Mouse (Mus musculus): Measurements from ENCODE around the gene St6galnac1. TPM values are rescaled to one million over a fixed set of nuclear protein-coding genes. Genes with fewer than 3 reads are reported as not detected.
A peak's percentile ranks its signal among the peaks of the same experiment; 100 is the strongest.
"Not testable (repeated sequence)": the region's sequence is repeated elsewhere in the genome, so short reads cannot be mapped to it uniquely, and the experiment has no call there.

The St6galnac1 gene
- polyA plus RNA-seq, 1 experiment from 2014 or later: not detected

- no peak for ATAC-seq (ENCODE audit: low FRiP score, low read depth)
- Histone ChIP-seq H3K27ac (no peak overlapping the region), H3K9me3 (no peaks in the 10 kb centered on the region), H3K4me1 (no peaks in the 10 kb centered on the region), H3K9ac (no peak overlapping the region), H3K4me2 (replicated peaks) (no peak overlapping the region), H3K36me3 (no peaks in the 10 kb centered on the region), H3K4me3 (no peak overlapping the region), H3K27me3 (no peaks in the 10 kb centered on the region)
- 77% methylated on average over 8 of the region's 8 CpGs for WGBS
Observed at GRCm38 (mm10) chr11:116749733-116750132, 25.6 kb downstream of the St6galnac1 start.

DNA sequence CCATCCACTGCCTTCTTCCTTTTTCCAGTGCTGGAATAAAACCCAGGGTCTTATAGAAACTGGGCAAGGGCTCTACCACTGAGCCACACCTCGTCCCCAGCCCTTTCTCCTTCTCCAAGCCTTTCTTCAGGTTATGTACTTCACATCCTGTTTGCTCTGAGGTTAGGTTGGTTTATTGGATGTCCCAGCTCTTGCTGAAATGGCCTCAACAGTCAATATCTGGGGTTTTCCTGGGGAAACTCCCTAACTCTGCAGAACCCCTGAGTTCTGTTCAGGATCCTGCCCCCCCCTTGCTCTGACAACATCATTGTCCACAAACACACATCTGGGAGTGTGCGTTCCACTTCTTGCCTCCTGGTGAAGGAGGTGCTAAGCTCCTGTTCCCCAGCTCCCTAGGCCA, 26.6 kb downstream of the St6galnac1 start:
- not testable (repeated sequence) for H3K4me1 ChIP-seq; H3K4me3 ChIP-seq; H3K27me3 ChIP-seq; H3K27ac ChIP-seq; ATAC-seq (ENCODE audit: low FRiP score, low read depth); H3K36me3 ChIP-seq; H3K9ac ChIP-seq; H3K9me3 ChIP-seq; H3K4me2 ChIP-seq (replicated peaks)
- WGBS: 79% methylated on average over 2 of the region's 2 CpGs

- H3K4me3 ChIP-seq; H3K27me3 ChIP-seq; H3K36me3 ChIP-seq; ATAC-seq (ENCODE audit: low FRiP score, low read depth); H3K4me2 ChIP-seq (replicated peaks); H3K9ac ChIP-seq; H3K27ac ChIP-seq; H3K9me3 ChIP-seq; H3K4me1 ChIP-seq: not testable (repeated sequence)
- 95% methylated on average over 3 of the region's 3 CpGs for WGBS
Observed at GRCm38 (mm10) chr11:116746822-116747221, 28.5 kb downstream of the St6galnac1 start.

DNA sequence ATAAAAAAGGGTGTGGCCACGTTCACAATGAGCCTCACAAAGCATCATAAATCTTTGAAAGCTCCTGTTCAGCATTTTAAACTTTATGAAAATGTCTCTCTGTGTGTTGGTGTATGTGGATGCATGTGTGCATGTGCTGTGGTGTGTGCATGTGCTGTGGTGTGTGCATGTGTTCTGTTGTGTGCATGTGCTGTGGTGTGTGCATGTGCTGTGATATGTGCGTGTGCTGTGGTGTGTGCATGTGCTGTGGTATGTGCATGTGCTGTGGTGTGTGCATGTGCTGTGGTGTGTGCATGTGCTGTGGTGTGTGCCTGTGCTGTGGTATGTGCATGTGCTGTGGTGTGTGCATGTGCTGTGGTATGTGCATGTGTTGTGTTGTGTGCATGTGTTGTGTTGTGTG, 29.9 kb downstream of the St6galnac1 start:
- ATAC-seq (ENCODE audit: low FRiP score, low read depth); H3K27ac ChIP-seq; H3K9me3 ChIP-seq; H3K36me3 ChIP-seq; H3K9ac ChIP-seq; H3K4me3 ChIP-seq; H3K27me3 ChIP-seq; H3K4me1 ChIP-seq; H3K4me2 ChIP-seq (replicated peaks): not testable (repeated sequence)
- WGBS: 70% methylated on average over 2 of the region's 2 CpGs

DNA sequence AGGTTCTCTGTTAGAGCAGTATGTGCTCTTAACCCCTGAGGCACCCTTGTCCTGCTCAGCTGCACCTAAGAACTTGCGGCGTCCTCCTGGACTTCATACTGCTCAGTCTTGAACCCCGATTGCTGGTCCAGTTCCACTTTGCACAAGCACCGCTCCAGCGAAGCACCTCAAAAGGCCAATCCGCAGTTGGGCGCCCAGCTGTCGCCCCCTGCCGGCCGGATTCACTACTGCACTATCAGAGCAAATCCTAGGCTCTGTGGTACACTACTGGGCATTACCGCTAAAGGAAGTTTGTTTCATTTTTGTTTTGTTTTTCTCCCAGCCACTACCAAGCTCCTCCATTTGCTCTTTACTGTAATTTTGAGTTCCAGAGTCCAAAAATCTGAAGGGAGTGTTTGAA, 36.9 kb downstream of the St6galnac1 start:
- H3K9me3 ChIP-seq: peaks cover 12% of the 10 kb centered on the region
- H3K36me3 ChIP-seq: no peaks in the 10 kb centered on the region
- no peak overlapping the region for H3K9ac ChIP-seq
- WGBS: 49% methylated on average over 11 of the region's 11 CpGs
- no peak overlapping the region for H3K27ac ChIP-seq
- H3K27me3 ChIP-seq: no peaks in the 10 kb centered on the region
- H3K4me2 ChIP-seq (replicated peaks): no peak overlapping the region
- H3K4me3 ChIP-seq: no peak overlapping the region
- H3K4me1 ChIP-seq: no peaks in the 10 kb centered on the region
- ATAC-seq (ENCODE audit: low FRiP score, low read depth): no peak

- Histone ChIP-seq H3K4me1 (no peaks in the 10 kb centered on the region), H3K27ac (no peak overlapping the region), H3K27me3 (no peaks in the 10 kb centered on the region), H3K4me2 (replicated peaks) (no peak overlapping the region), H3K9me3 (peaks cover 12% of the 10 kb centered on the region), H3K4me3 (no peak overlapping the region), H3K36me3 (no peaks in the 10 kb centered on the region), H3K9ac (no peak overlapping the region)
- no peak for ATAC-seq (ENCODE audit: low FRiP score, low read depth)
- 84% methylated on average over 4 of the region's 4 CpGs for WGBS
Observed at GRCm38 (mm10) chr11:116732536-116732935, 42.8 kb downstream of the St6galnac1 start.

DNA sequence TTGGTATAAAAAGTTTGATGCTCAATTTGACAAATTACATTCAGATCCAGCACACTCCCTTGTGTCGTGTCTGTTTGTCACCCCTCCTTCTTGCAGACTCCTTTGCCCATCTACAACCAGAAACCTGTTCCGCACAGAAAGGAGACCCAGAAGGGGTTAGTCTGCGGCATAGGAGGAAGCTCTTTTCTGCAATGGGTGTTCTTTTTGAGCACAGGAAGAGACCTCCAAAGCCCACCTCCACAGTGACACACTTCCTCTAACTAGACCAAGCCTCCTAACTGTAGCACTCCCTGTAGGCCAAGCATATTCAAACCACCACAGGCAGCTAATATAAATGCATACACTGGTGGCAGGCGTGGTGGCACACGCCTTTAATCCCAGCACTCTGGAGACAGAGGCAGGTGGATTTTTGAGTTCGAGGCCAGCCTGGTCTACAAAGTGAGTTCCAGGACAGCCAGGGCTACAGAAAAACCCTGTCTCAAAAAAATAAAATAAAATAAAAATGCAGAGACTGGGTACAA, 44.2 kb downstream of the St6galnac1 start:
- not testable (repeated sequence) for ATAC-seq (ENCODE audit: low FRiP score, low read depth)

GRCm38 (mm10) chr11:116729276-116730008, 45.9 kb downstream of the St6galnac1 start:
- H3K36me3 ChIP-seq: no peaks in the 10 kb centered on the region
- H3K27me3 ChIP-seq: no peaks in the 10 kb centered on the region
- H3K4me2 ChIP-seq (replicated peaks): no peak overlapping the region
- no peak overlapping the region for H3K4me3 ChIP-seq
- no peak for ATAC-seq (ENCODE audit: low FRiP score, low read depth)
- H3K27ac ChIP-seq: no peak overlapping the region
- H3K4me1 ChIP-seq: peaks cover 9% of the 10 kb centered on the region
- H3K9me3 ChIP-seq: no peaks in the 10 kb centered on the region
- 71% methylated on average over 9 of the region's 9 CpGs for WGBS
- no peak overlapping the region for H3K9ac ChIP-seq

More for the DNA sequence above, 44.2 kb downstream of the St6galnac1 start:
- not testable (repeated sequence) for H3K36me3 ChIP-seq; H3K4me2 ChIP-seq (replicated peaks); H3K27me3 ChIP-seq; H3K9me3 ChIP-seq; H3K9ac ChIP-seq; H3K4me3 ChIP-seq; H3K27ac ChIP-seq; H3K4me1 ChIP-seq
- 92% methylated on average over 6 of the region's 6 CpGs for WGBS

- Histone ChIP-seq H3K4me2 (replicated peaks) (no peak overlapping the region), H3K27ac (no peak overlapping the region), H3K4me3 (no peak overlapping the region), H3K36me3 (no peaks in the 10 kb centered on the region), H3K9me3 (no peaks in the 10 kb centered on the region), H3K27me3 (no peaks in the 10 kb centered on the region), H3K9ac (no peak overlapping the region), H3K4me1 (peaks cover 14% of the 10 kb centered on the region)
- ATAC-seq (ENCODE audit: low FRiP score, low read depth): no peak
- 77% methylated on average over 3 of the region's 3 CpGs for WGBS
Observed at GRCm38 (mm10) chr11:116726156-116726555, 49.2 kb downstream of the St6galnac1 start.

GRCm38 (mm10) chr11:116725031-116725948, 50.0 kb downstream of the St6galnac1 start:
- peak overlapping the region; percentile 15; the same call in 1 of the 2 replicates for H3K4me3 ChIP-seq
- WGBS: 42% methylated on average over 27 of the region's 27 CpGs
- ATAC-seq (ENCODE audit: low FRiP score, low read depth): no peak
- H3K9me3 ChIP-seq: no peaks in the 10 kb centered on the region
- H3K4me1 ChIP-seq: peaks cover 14% of the 10 kb centered on the region
- no peaks in the 10 kb centered on the region for H3K36me3 ChIP-seq
- H3K27me3 ChIP-seq: no peaks in the 10 kb centered on the region
- H3K4me2 ChIP-seq (replicated peaks): peak overlapping the region; percentile 35
- H3K27ac ChIP-seq: no peak overlapping the region
- 0 out of 2 replicates have a peak overlapping the region, but pooled peaks have one; percentile 8 for H3K9ac ChIP-seq

- H3K4me2 ChIP-seq (replicated peaks): no peak overlapping the region
- no peak overlapping the region for H3K27ac ChIP-seq
- H3K27me3 ChIP-seq: no peaks in the 10 kb centered on the region
- H3K9ac ChIP-seq: no peak overlapping the region
- WGBS: 89% methylated on average over 5 of the region's 5 CpGs
- no peak overlapping the region for H3K4me3 ChIP-seq
- peaks cover 14% of the 10 kb centered on the region for H3K4me1 ChIP-seq
- no peaks in the 10 kb centered on the region for H3K36me3 ChIP-seq
- ATAC-seq (ENCODE audit: low FRiP score, low read depth): no peak
- peaks cover 2% of the 10 kb centered on the region for H3K9me3 ChIP-seq
Observed at GRCm38 (mm10) chr11:116723064-116723463, 52.2 kb downstream of the St6galnac1 start.

- H3K9me3 ChIP-seq: peaks cover 4% of the 10 kb centered on the region
- ATAC-seq (ENCODE audit: low FRiP score, low read depth): no peak
- WGBS: 62% methylated on average over 9 of the region's 9 CpGs
- peaks cover 9% of the 10 kb centered on the region for H3K4me1 ChIP-seq
- no peak overlapping the region for H3K4me3 ChIP-seq
- no peak overlapping the region for H3K9ac ChIP-seq
- no peaks in the 10 kb centered on the region for H3K27me3 ChIP-seq
- H3K36me3 ChIP-seq: no peaks in the 10 kb centered on the region
- H3K4me2 ChIP-seq (replicated peaks): no peak overlapping the region
- H3K27ac ChIP-seq: no peak overlapping the region
Observed at GRCm38 (mm10) chr11:116721548-116722271, 53.6 kb downstream of the St6galnac1 start.
